Mouse (Mus musculus): ENCODE data around the gene Exoc6b. TPM values are rescaled to one million over a fixed set of nuclear protein-coding genes. Genes with fewer than 3 reads are reported as not detected.
"Not testable (repeated sequence)": the region's sequence is repeated elsewhere in the genome, so short reads cannot be mapped to it uniquely, and the experiment has no call there.

Gene Exoc6b
- total and polyA plus RNA-seq, 2 experiments: 2.3 to 6.1 TPM

- Histone ChIP-seq H3K79me2 (ENCODE audit: control insufficient read depth, insufficient read depth, low read length) (no peaks in the 10 kb centered on the region), H3K4me1 (ENCODE audit: control insufficient read depth, insufficient read depth, low read length) (no peaks in the 10 kb centered on the region), H3K4me3 (ENCODE audit: insufficient read depth, low read depth, low read length) (no peak overlapping the region), H3K9ac (ENCODE audit: low read depth, low read length) (no peak overlapping the region), H3K27ac (replicated peaks; ENCODE audit: insufficient read depth, low read depth, low read length) (no peak overlapping the region), H3K27me3 (ENCODE audit: control insufficient read depth, insufficient read depth, low read length) (no peaks in the 10 kb centered on the region), H3K36me3 (ENCODE audit: control insufficient read depth, insufficient read depth, low read length) (no peaks in the 10 kb centered on the region)
- 87% methylated on average over 4 of the region's 4 CpGs for WGBS
- DNase-seq (ENCODE audit: extremely low read depth, low read depth, low spot score): no peak
- TF ChIP-seq CTCF (IDR thresholded peaks at IDR 0.05; ENCODE audit: low read depth, low read length): no peak
- no peak for TF ChIP-seq POLR2A (IDR thresholded peaks at IDR 0.05; ENCODE audit: extremely low read depth, insufficient read depth, low read length)
Observed at GRCm38 (mm10) chr6:85087425-85087824, 18.1 kb upstream of the Exoc6b start.

- Histone ChIP-seq H3K27ac (replicated peaks; ENCODE audit: insufficient read depth, low read depth, low read length) (no peak overlapping the region), H3K4me1 (ENCODE audit: control insufficient read depth, insufficient read depth, low read length) (no peaks in the 10 kb centered on the region), H3K79me2 (ENCODE audit: control insufficient read depth, insufficient read depth, low read length) (no peaks in the 10 kb centered on the region), H3K27me3 (ENCODE audit: control insufficient read depth, insufficient read depth, low read length) (no peaks in the 10 kb centered on the region), H3K4me3 (ENCODE audit: insufficient read depth, low read depth, low read length) (no peak overlapping the region), H3K9ac (ENCODE audit: low read depth, low read length) (no peak overlapping the region), H3K36me3 (ENCODE audit: control insufficient read depth, insufficient read depth, low read length) (no peaks in the 10 kb centered on the region)
- DNase-seq (ENCODE audit: extremely low read depth, low read depth, low spot score): no peak
- TF ChIP-seq CTCF (IDR thresholded peaks at IDR 0.05; ENCODE audit: low read depth, low read length) (no peak), POLR2A (IDR thresholded peaks at IDR 0.05; ENCODE audit: extremely low read depth, insufficient read depth, low read length) (no peak)
- 74% methylated on average over 3 of the region's 3 CpGs for WGBS
Observed at GRCm38 (mm10) chr6:85086645-85087044, 17.3 kb upstream of the Exoc6b start.

- not testable (repeated sequence) for H3K4me1 ChIP-seq (ENCODE audit: control insufficient read depth, insufficient read depth, low read length); H3K4me3 ChIP-seq (ENCODE audit: insufficient read depth, low read depth, low read length); H3K79me2 ChIP-seq (ENCODE audit: control insufficient read depth, insufficient read depth, low read length); H3K27me3 ChIP-seq (ENCODE audit: control insufficient read depth, insufficient read depth, low read length); H3K36me3 ChIP-seq (ENCODE audit: control insufficient read depth, insufficient read depth, low read length); DNase-seq (ENCODE audit: extremely low read depth, low read depth, low spot score); H3K9ac ChIP-seq (ENCODE audit: low read depth, low read length); H3K27ac ChIP-seq (replicated peaks; ENCODE audit: insufficient read depth, low read depth, low read length)
- 86% methylated on average over 29 of the region's 29 CpGs for WGBS
Observed at GRCm38 (mm10) chr6:85076179-85076720, 6.9 kb upstream of the Exoc6b start.

- DNase-seq (ENCODE audit: extremely low read depth, low read depth, low spot score): no peak
Observed at GRCm38 (mm10) chr6:85074996-85075395, 5.7 kb upstream of the Exoc6b start.

GRCm38 (mm10) chr6:85068322-85069022, 841 bp downstream of the Exoc6b start:
- peak; percentile 48 for DNase-seq (ENCODE audit: extremely low read depth, low read depth, low spot score)
- H3K27ac ChIP-seq (replicated peaks; ENCODE audit: insufficient read depth, low read depth, low read length): 0 out of 2 replicates have a peak overlapping the region, but pooled peaks have one; percentile 0

More at GRCm38 (mm10) chr6:85074996-85075395, 5.7 kb upstream of the Exoc6b start:
- Histone ChIP-seq H3K27ac (replicated peaks; ENCODE audit: insufficient read depth, low read depth, low read length) (no peak overlapping the region), H3K4me3 (ENCODE audit: insufficient read depth, low read depth, low read length) (no peak overlapping the region), H3K4me1 (ENCODE audit: control insufficient read depth, insufficient read depth, low read length) (no peaks in the 10 kb centered on the region), H3K79me2 (ENCODE audit: control insufficient read depth, insufficient read depth, low read length) (no peaks in the 10 kb centered on the region), H3K27me3 (ENCODE audit: control insufficient read depth, insufficient read depth, low read length) (no peaks in the 10 kb centered on the region), H3K9ac (ENCODE audit: low read depth, low read length) (no peak overlapping the region), H3K36me3 (ENCODE audit: control insufficient read depth, insufficient read depth, low read length) (no peaks in the 10 kb centered on the region)
- no peak for TF ChIP-seq POLR2A (IDR thresholded peaks at IDR 0.05; ENCODE audit: extremely low read depth, insufficient read depth, low read length)
- no peak for TF ChIP-seq CTCF (IDR thresholded peaks at IDR 0.05; ENCODE audit: low read depth, low read length)
- WGBS: 57% methylated on average over 2 of the region's 2 CpGs

GRCm38 (mm10) chr6:85057641-85058040, 11.7 kb downstream of the Exoc6b start:
- Histone ChIP-seq H3K9ac (ENCODE audit: low read depth, low read length) (no peak overlapping the region), H3K27me3 (ENCODE audit: control insufficient read depth, insufficient read depth, low read length) (no peaks in the 10 kb centered on the region), H3K4me3 (ENCODE audit: insufficient read depth, low read depth, low read length) (no peak overlapping the region), H3K79me2 (ENCODE audit: control insufficient read depth, insufficient read depth, low read length) (peaks cover 4% of the 10 kb centered on the region; the same call in 1 of the 2 replicates), H3K36me3 (ENCODE audit: control insufficient read depth, insufficient read depth, low read length) (no peaks in the 10 kb centered on the region), H3K27ac (replicated peaks; ENCODE audit: insufficient read depth, low read depth, low read length) (no peak overlapping the region), H3K4me1 (ENCODE audit: control insufficient read depth, insufficient read depth, low read length) (no peaks in the 10 kb centered on the region)
- no peak for DNase-seq (ENCODE audit: extremely low read depth, low read depth, low spot score)
- no peak for TF ChIP-seq CTCF (IDR thresholded peaks at IDR 0.05; ENCODE audit: low read depth, low read length)
- TF ChIP-seq POLR2A (IDR thresholded peaks at IDR 0.05; ENCODE audit: extremely low read depth, insufficient read depth, low read length): no peak
- 95% methylated on average over 1 of the region's 1 CpGs for WGBS

More at GRCm38 (mm10) chr6:85068322-85069022, 841 bp downstream of the Exoc6b start:
- Histone ChIP-seq H3K79me2 (ENCODE audit: control insufficient read depth, insufficient read depth, low read length) (no peaks in the 10 kb centered on the region; the same call in 1 of the 2 replicates), H3K4me3 (ENCODE audit: insufficient read depth, low read depth, low read length) (peak overlapping the region; percentile 97), H3K4me1 (ENCODE audit: control insufficient read depth, insufficient read depth, low read length) (no peaks in the 10 kb centered on the region; the same call in 1 of the 2 replicates), H3K9ac (ENCODE audit: low read depth, low read length) (peak overlapping the region; percentile 90), H3K36me3 (ENCODE audit: control insufficient read depth, insufficient read depth, low read length) (no peaks in the 10 kb centered on the region), H3K27me3 (ENCODE audit: control insufficient read depth, insufficient read depth, low read length) (no peaks in the 10 kb centered on the region)
- TF ChIP-seq CTCF (IDR thresholded peaks at IDR 0.05; ENCODE audit: low read depth, low read length) (no peak), POLR2A (IDR thresholded peaks at IDR 0.05; ENCODE audit: extremely low read depth, insufficient read depth, low read length) (no peak)
- WGBS: 10% methylated on average over 17 of the region's 17 CpGs
